Mouse (Mus musculus) CH12.LX (cell line): Measurements from ENCODE around the gene Hps4.

ENCODE experiments used
- CHD1 ChIP-seq: IDR thresholded peaks from 2 replicates; pipeline ENCODE4 v1.6.1; 2012; ENCODE audit warnings: low read depth, low read length, improper control_type of control experiment, inconsistent platforms
- CTCF ChIP-seq, 2 experiments: IDR thresholded peaks in 1 of 2; conservative IDR thresholded peaks in 1 of 2; 2 replicates each; pipeline ENCODE4 v1.5.1; 2011 to 2012; ENCODE audit warnings: low read depth in 2 of 2, low read length in 2 of 2, improper control_type of control experiment in 1 of 2, inconsistent platforms in 1 of 2, mild to moderate bottlenecking in 1 of 2, moderate library complexity in 1 of 2
- ELF1 ChIP-seq: IDR thresholded peaks from 2 replicates; pipeline ENCODE4 v1.6.1; 2014; ENCODE audit warnings: low read depth, mild to moderate bottlenecking, inconsistent platforms, low read length, improper control_type of control experiment
- EP300 ChIP-seq: IDR thresholded peaks from 2 replicates; pipeline ENCODE4 v1.6.1; 2011; ENCODE audit warnings: low read length, improper control_type of control experiment
- GABPA ChIP-seq: IDR thresholded peaks from 2 replicates; pipeline ENCODE4 v1.6.1; 2012; ENCODE audit warnings: low read depth, low read length, improper control_type of control experiment, inconsistent platforms; ENCODE audit not compliant: insufficient replicate concordance
- JUND ChIP-seq: conservative IDR thresholded peaks from 2 replicates; pipeline ENCODE4 v1.6.1; 2011; ENCODE audit warnings: low read depth, low read length, improper control_type of control experiment
- MEF2A ChIP-seq: IDR thresholded peaks from 2 replicates; pipeline ENCODE4 v1.6.1; 2014; ENCODE audit warnings: low read depth, mild to moderate bottlenecking, inconsistent platforms, low read length, improper control_type of control experiment, borderline replicate concordance
- POLR2A ChIP-seq: IDR thresholded peaks from 2 replicates; pipeline ENCODE4 v1.6.1; 2011; ENCODE audit warnings: low read depth, mild to moderate bottlenecking, improper control_type of control experiment, low read length
- POLR2AphosphoS2 ChIP-seq: IDR thresholded peaks from 2 replicates; pipeline ENCODE4 v1.6.1; 2011; ENCODE audit warnings: low read depth, low read length, improper control_type of control experiment
- RCOR1 ChIP-seq: conservative IDR thresholded peaks from 2 replicates; pipeline ENCODE4 v1.6.1; 2012; ENCODE audit warnings: low read depth, mild to moderate bottlenecking, inconsistent platforms, low read length, improper control_type of control experiment
- SMC3 ChIP-seq: IDR thresholded peaks from 2 replicates; pipeline ENCODE4 v1.6.1; 2011; ENCODE audit warnings: low read depth, low read length, improper control_type of control experiment
- TCF12 ChIP-seq: IDR thresholded peaks from 2 replicates; pipeline ENCODE4 v1.6.1; 2014; ENCODE audit warnings: low read depth, mild to moderate bottlenecking, inconsistent platforms, low read length, improper control_type of control experiment

DNA sequence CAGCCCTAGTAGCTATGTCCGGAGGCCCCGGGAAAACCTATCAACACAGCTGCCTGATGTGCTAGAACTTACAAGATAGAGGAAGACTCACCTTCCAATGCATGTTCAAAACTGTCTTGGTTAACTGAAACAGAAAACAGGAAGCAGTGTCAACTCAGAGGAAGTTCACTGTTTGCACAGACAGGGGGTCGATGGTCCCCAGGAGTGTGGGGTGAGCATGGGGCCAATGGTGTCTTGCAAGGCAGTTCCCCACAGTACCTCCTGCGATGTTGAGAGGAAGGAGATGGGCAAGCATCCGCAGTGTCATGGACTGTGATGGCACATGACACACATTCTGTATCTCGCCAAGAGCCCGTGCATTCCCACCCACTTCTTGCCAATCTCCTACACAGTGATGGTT is 83.8 kb downstream of the Hps4 start:
- TF ChIP-seq POLR2A (no peak), JUND (no peak), POLR2AphosphoS2 (no peak), EP300 (no peak), ELF1 (no peak), RCOR1 (no peak), CTCF (conservative IDR thresholded peaks at IDR 0.05 in 1 of 2, IDR thresholded peaks at IDR 0.05 in 1 of 2; ENCODE audit: low read depth in 2 of 2, low read length in 2 of 2) (no peak), MEF2A (no peak), CHD1 (no peak), SMC3 (no peak), GABPA (no peak), TCF12 (no peak)
